Mouse (Mus musculus): ENCODE measurements around the gene Rpl11.

DNA sequence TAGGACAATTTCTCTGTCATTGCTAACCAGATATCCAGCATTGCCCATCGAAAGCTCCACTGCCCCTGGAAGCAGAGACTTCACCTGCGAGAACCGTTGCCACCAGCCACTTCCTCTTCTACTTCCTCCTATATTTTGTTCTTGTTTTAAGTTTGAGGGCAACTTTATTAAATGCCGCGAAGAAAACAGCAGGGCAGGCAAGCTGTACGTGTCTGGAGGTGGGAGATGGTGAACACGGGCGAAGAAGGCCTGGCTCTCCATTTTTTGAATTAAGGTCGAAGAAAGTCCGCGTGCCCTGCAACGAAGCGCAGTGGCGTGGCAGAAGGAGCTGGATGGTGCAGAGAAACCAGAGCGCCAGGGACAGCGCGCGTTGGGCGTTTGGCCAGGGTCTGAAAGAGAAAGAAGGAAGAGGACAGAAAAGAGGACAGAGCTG lies 25.1 kb downstream of the Rpl11 start:
- no peak for TF ChIP-seq CTCF (IDR thresholded peaks at IDR 0.05; ENCODE audit: low read depth)
- no peak for TF ChIP-seq EP300 (IDR thresholded peaks at IDR 0.05; ENCODE audit: low read depth)
